Mouse (Mus musculus): Measurements from ENCODE around the gene Nfatc4.

Gene Nfatc4

GRCm38 (mm10) chr14:55853621-55854285 is 30.8 kb downstream of the Nfatc4 start, which contains the start of gene Nynrin:
Gene Nynrin, plus strand, starts transcription at chr14:55854010.
- no peak for DNase-seq (ENCODE audit: low spot score)

GRCm38 (mm10) chr14:55854406-55855100 is 31.6 kb downstream of the Nfatc4 start:
- DNase-seq (ENCODE audit: low spot score): no peak

GRCm38 (mm10) chr14:55855101-55855561 is 32.2 kb downstream of the Nfatc4 start:
- no peak for DNase-seq (ENCODE audit: low spot score)

DNA sequence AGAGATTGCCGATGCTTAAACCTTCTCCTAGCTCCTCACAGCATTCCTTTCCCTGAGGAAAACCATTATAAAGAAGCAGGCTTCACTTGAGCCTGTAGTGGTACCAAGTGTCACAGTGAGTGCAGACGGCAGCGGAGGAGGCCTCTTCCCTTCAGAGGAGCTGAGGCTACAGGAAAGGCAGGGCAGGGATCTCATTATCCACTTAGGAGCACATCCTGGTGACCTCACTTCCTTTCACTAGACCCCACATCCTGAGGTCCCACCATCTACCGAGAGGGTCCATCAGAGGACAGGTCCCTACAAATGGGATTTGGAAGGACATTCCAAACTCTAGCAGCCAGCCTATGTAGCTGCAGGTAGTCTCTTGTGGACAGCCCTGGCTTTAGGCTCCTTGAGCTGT is 34.6 kb downstream of the Nfatc4 start:
- DNase-seq (ENCODE audit: low spot score): no peak

GRCm38 (mm10) chr14:55862186-55862585 is 39.2 kb downstream of the Nfatc4 start:
- no peak for DNase-seq (ENCODE audit: low spot score)

DNA sequence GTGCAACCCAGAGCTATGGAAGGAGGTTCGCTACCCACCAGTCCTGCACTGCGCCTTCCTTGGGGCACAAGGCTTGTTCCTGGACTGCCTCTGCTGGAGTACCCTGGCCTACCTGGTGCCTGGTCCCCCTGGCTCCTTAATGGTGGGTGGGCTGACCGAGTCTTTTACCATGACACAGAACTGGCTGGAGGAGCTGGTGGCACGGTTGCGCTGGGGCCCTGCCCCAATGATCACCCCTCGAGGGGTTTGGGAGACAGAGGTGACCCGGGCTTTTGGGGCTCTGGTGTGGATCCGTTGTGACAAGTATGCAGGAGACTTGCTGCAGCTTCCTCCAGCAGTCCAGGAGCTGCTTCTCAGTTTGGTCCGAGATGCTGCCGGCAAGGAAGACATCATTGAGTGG is 40.0 kb downstream of the Nfatc4 start:
- DNase-seq (ENCODE audit: low spot score): no peak

- DNase-seq (ENCODE audit: low spot score): peak; percentile 58
Measured at GRCm38 (mm10) chr14:55863773-55864172, 40.8 kb downstream of the Nfatc4 start.

GRCm38 (mm10) chr14:55866962-55867361 is 44.0 kb downstream of the Nfatc4 start:
- DNase-seq (ENCODE audit: low spot score): peak; percentile 65

- DNase-seq (ENCODE audit: low spot score): no peak
Measured at GRCm38 (mm10) chr14:55868230-55869026, 45.5 kb downstream of the Nfatc4 start.

DNA sequence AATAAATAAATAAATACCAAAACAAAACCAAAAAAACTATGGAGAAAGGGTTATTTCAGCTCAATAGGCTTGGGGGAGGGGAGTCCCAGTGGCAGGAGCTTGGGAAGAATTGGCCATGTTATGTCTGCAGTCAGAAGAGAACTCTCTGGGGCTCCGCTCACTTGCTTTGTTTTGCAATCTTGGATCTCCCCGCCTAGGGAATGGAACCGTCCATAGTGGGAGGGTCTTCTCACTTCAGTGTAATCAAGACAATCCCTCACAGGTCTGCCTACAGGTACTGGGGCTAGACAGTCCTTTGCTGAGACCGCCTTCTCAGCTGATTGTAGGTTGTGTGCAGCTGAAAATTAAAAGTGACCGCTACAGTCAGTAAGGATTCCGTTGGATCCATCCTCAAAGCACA is 46.6 kb downstream of the Nfatc4 start:
- DNase-seq (ENCODE audit: low spot score): no peak

DNA sequence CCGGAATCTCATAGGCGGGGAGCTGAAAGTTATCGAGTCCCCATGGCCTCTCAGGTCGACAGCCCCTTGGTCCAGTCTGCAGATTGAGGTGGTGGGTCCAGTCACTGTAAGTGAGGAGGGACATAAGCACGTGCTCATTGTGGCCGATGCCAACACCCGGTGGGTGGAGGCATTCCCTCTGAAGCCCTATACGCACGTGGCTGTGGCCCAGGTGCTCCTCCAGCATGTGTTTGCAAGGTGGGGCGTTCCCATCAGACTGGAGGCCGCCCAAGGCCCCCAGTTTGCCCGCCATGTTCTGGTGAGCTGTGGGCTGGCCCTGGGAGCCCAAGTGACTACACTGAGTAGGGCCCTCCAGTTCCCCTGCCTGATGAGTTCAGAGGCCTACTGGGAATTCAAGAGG is 49.1 kb downstream of the Nfatc4 start:
- DNase-seq (ENCODE audit: low spot score): no peak

DNA sequence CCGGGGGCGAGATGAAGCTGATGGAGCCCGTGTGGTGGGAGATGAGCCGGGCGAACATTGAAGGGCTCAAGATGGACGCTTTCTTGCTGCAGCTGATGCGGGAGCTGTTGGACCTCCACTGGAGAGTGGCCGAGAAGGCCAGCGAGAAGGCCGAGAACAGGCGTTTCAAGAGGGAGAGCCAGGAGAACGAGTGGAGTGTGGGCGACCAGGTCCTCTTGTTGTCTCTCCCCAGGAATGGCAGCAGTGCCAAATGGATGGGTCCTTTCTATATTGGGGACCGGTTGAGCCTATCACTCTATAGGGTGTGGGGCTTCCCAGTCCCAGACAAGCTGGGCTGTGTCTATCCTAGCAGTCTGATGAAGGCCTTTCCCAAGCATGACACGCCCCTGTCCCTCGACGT is 49.6 kb downstream of the Nfatc4 start:
- no peak for DNase-seq (ENCODE audit: low spot score)

GRCm38 (mm10) chr14:55873242-55873713 is 50.3 kb downstream of the Nfatc4 start:
- DNase-seq (ENCODE audit: low spot score): no peak

DNA sequence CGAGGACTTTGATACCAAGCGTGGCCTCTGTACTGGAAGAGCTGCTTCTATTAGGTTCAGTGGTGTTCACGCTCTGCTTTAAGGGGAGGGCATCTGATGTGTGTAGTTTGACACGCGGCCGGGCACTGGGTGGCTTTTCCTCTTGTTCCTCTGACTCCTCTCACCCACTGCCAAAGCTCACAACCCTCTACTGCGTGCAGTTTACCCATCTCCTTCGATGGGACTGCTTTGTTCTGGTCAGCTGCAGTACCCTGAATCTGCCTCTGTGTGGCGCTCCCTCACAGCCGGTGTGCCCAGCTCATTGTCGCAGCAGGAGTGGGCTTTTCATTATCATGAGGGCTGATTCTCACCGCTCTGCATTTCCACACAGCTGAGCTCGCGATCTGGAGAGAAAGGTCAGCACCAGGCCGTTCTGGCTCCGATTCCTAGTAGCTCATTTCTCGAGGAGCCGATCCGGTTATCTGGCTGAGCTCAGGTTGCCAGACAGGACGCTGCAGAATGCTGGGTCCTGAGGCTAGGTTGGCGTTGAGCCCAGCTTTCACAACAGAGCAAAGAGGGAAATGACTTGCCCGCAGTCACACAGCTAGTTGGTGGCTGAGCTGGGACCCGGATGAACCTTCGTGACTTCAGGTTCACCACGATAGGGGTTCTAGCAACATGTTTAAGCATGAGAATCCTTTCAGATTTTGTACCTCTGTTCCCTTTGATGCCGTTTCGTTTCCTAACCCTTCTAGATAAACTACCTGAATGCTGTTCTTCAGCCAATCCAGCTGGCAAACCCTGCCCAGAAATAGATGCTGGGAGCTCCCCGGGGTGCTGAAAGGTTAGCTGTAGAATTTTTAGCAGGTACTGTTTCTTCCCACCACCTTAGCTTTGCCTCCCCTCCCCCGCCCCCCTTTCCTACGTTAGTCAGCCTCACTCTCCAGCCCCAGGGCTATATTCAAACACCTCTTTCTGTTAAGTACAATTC is 51.1 kb downstream of the Nfatc4 start:
- peak; percentile 77 for DNase-seq (ENCODE audit: low spot score)

DNA sequence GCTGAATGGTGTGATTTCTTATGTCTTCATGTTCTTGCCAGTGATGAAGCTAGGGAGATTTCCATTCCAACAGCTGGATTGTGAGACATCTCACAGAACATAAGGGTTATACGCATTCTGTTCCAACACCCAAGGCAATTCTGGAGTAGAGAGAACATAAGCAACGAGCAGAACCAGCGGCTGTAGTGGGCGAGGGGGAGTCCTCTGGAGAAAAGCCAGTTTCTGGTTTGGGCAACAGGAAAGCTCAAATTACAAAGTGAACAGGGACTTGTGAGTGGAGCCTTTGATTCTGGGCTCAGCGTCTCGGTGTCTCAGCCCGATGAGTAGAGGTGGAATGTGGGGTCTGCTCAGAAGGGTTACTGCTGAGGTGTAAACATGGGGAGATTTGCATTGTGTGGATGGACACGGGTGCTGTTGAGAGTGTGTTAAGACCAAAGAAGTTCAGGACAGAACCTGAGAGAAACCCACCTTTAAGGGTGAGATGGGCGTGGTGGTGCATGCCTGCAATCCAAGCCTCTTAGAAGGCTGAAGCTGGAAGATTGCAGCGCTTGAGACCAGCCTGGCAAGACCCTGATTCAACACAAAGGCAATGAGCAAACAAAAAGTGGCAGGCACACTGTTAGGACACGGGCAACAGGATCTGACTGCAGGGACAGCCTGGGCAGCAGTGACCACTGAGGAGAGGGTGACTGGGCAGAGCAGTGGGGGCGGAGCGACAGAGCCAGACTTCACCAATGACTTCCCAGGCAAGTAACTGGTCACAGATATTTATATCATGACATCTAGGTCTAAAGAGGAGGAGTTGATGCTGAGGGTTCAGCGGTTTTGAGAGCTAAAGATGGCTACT is 54.7 kb downstream of the Nfatc4 start:
- DNase-seq (ENCODE audit: low spot score): no peak

- no peak for DNase-seq (ENCODE audit: low spot score)
Measured at GRCm38 (mm10) chr14:55878316-55878940, 55.5 kb downstream of the Nfatc4 start.

DNA sequence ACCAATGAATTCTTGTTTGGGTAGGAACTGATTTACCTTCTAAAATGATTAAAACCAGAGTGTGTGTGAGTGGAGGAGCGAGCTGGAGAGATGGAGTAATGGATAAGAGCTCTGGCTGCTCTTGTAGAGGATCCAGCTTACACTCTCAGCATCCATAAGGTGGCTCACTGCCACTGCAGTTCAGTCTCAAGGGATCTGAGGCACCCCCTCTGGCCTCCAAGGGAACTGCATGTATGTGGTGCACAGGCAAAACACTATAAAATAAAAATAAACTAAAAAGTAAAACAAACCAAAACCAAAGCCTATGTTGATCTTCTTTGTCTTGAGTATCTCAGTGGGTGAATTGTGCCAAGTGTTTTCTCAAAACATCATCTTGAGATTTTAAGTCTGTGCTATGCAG is 56.7 kb downstream of the Nfatc4 start:
- DNase-seq (ENCODE audit: low spot score): peak; percentile 84

DNA sequence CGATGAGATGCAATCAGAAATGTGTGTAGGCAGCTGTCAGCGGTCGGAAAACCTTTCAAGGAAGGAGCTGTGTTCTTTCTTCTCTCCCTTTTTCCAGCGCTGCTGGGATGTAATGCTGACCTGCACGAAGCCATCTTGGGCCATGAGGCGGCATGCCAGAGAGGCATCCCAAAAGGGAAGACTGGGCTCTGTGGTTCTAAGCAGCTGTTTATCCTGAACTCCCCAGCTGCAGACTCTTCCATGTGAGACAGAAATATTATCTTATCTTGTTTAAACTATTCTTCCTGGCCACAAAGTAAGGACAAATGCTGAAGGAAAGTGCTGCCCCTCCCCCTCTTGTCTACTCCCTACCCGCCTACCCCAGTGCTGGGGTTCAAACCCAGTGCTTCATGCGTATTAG is 58.0 kb downstream of the Nfatc4 start:
- no peak for DNase-seq (ENCODE audit: low spot score)

- DNase-seq (ENCODE audit: low spot score): no peak
Measured at GRCm38 (mm10) chr14:55882171-55882641, 59.3 kb downstream of the Nfatc4 start.

- DNase-seq (ENCODE audit: low spot score): no peak
Measured at GRCm38 (mm10) chr14:55883149-55883661, 60.3 kb downstream of the Nfatc4 start.

All from layer of hippocampus, adult 11-12 months (tissue).